Mouse (Mus musculus): Measurements from ENCODE around the gene Rab8b. TPM values are rescaled to one million over a fixed set of nuclear protein-coding genes. Genes with fewer than 3 reads are reported as not detected.

Gene Rab8b
- 1 to 10 TPM; 4.9 to 6.5 TPM for total RNA-seq (2021)
- long read RNA-seq, experiment 1, full-length matches to known transcripts: 4 of 5 reads
- long read RNA-seq, experiment 1, partial matches to known transcripts: 0 of 5 reads
- long read RNA-seq, experiment 1, other reads (novel, unspliced or antisense): 1 of 5 reads
- long read RNA-seq, experiment 2, full-length matches to known transcripts: 3 of 3 reads
- long read RNA-seq, experiment 2, partial matches to known transcripts: 0 of 3 reads
- long read RNA-seq, experiment 2, other reads (novel, unspliced or antisense): 0 of 3 reads

GRCm38 (mm10) chr9:66919382-66919971 is at the start of gene Rab8b:
TSS of gene Rab8b (minus strand) at chr9:66919687.
- peak; percentile 97 for DNase-seq (ENCODE audit: low spot score)

- DNase-seq (ENCODE audit: low spot score): no peak
These were observed 48.0 kb upstream of the Rab8b start for GRCm38 (mm10) chr9:66967492-66967891.

- no peak for DNase-seq (ENCODE audit: low spot score)
These were observed 42.0 kb upstream of the Rab8b start for GRCm38 (mm10) chr9:66961478-66961877.

GRCm38 (mm10) chr9:66957451-66957850 is 38.0 kb upstream of the Rab8b start:
- DNase-seq (ENCODE audit: low spot score): no peak

- no peak for DNase-seq (ENCODE audit: low spot score)
These were observed 33.4 kb upstream of the Rab8b start for GRCm38 (mm10) chr9:66952886-66953285.

- DNase-seq (ENCODE audit: low spot score): peak; percentile 65
These were observed 32.8 kb upstream of the Rab8b start for GRCm38 (mm10) chr9:66952321-66952720.

GRCm38 (mm10) chr9:66948536-66948935 is 29.0 kb upstream of the Rab8b start:
- DNase-seq (ENCODE audit: low spot score): no peak

- peak; percentile 94 for DNase-seq (ENCODE audit: low spot score)
These were observed 26.5 kb upstream of the Rab8b start, which contains the start of gene Rps27l for GRCm38 (mm10) chr9:66945647-66946641. TSS of gene Rps27l (plus strand) at chr9:66946086.

GRCm38 (mm10) chr9:66945161-66945560 is 25.7 kb upstream of the Rab8b start:
- no peak for DNase-seq (ENCODE audit: low spot score)

- DNase-seq (ENCODE audit: low spot score): peak; percentile 70
These were observed 19.3 kb upstream of the Rab8b start for GRCm38 (mm10) chr9:66938836-66939235.

- peak; percentile 86 for DNase-seq (ENCODE audit: low spot score)
These were observed 18.0 kb upstream of the Rab8b start for GRCm38 (mm10) chr9:66937507-66937906.

GRCm38 (mm10) chr9:66933869-66934808 is 14.7 kb upstream of the Rab8b start:
- peak; percentile 34 for DNase-seq (ENCODE audit: low spot score)

GRCm38 (mm10) chr9:66930351-66930750 is 10.9 kb upstream of the Rab8b start:
- no peak for DNase-seq (ENCODE audit: low spot score)

GRCm38 (mm10) chr9:66927696-66928402 is 8.4 kb upstream of the Rab8b start:
- DNase-seq (ENCODE audit: low spot score): no peak

GRCm38 (mm10) chr9:66925853-66926252 is 6.4 kb upstream of the Rab8b start:
- DNase-seq (ENCODE audit: low spot score): no peak

- no peak for DNase-seq (ENCODE audit: low spot score)
These were observed 2.6 kb upstream of the Rab8b start for GRCm38 (mm10) chr9:66922076-66922475.

- no peak for DNase-seq (ENCODE audit: low spot score)
These were observed 1.2 kb upstream of the Rab8b start for GRCm38 (mm10) chr9:66920488-66921279.

- no peak for DNase-seq (ENCODE audit: low spot score)
These were observed 494 bp upstream of the Rab8b start for GRCm38 (mm10) chr9:66919981-66920380.

- DNase-seq (ENCODE audit: low spot score): no peak
These were observed 686 bp downstream of the Rab8b start for GRCm38 (mm10) chr9:66918672-66919330.

Measured in gastrocnemius, adult 18-20 months (tissue).